Mouse (Mus musculus) olfactory bulb, adult 2 months (tissue): ENCODE measurements at regions not wholly inside any gene's neighbourhood (a gene's known extent, or its start where the extent isn't known, plus 50 kb on each side); places are given as distances from the start of the nearest gene placed in this dataset.

Experiments used
- CTCF ChIP-seq: fragments of 200-500 bp; IDR thresholded peaks from 2 replicates; pipeline ENCODE4 v1.5.1; 2012; ENCODE audit warnings: low read depth, mild to moderate bottlenecking, low read length, moderate library complexity; ENCODE audit not compliant: insufficient read depth
- POLR2A ChIP-seq: fragments of 200-500 bp; IDR thresholded peaks from 2 replicates; pipeline ENCODE4 v1.6.1; 2012; ENCODE audit warnings: mild to moderate bottlenecking, low read depth, low read length, moderate library complexity; ENCODE audit not compliant: insufficient read depth

- no peak for TF ChIP-seq CTCF
- TF ChIP-seq POLR2A, result no peak
Measured at GRCm38 (mm10) chrX:12825262-12825661, 63.4 kb upstream of the Med14 start.
